Mouse (Mus musculus) heart, embryonic 16.5 days (tissue): ENCODE measurements around the gene Rara. TPM values are rescaled to one million over a fixed set of nuclear protein-coding genes. Genes with fewer than 3 reads are reported as not detected.

Experiments
- ATAC-seq: fragments of 200-750 bp; cut with Nextera tagmentation; replicated peaks from 2 replicates; pipeline ENCODE4 v1.8.0; 2017; ENCODE audit warnings: moderate number of reproducible peaks; ENCODE audit not compliant: insufficient read depth, low FRiP score; ENCODE audit errors: extremely low read depth
- H3K27ac ChIP-seq: fragments of 300-500 bp; sonication (generic); 2 replicates; pipeline ENCODE4 v1.5.1; 2014; ENCODE audit warnings: mild to moderate bottlenecking, low read length, control low read depth, moderate library complexity
- H3K27me3 ChIP-seq: fragments of 300-500 bp; sonication (generic); 2 replicates; pipeline ENCODE4 v1.6.1; 2014; ENCODE audit warnings: low read length, mixed read lengths; ENCODE audit not compliant: control insufficient read depth, insufficient read depth
- H3K36me3 ChIP-seq: fragments of 300-500 bp; sonication (generic); 2 replicates; pipeline ENCODE4 v1.6.1; 2014; ENCODE audit not compliant: control insufficient read depth, insufficient read depth
- H3K4me1 ChIP-seq: fragments of 300-500 bp; sonication (generic); 2 replicates; pipeline ENCODE4 v1.6.1; 2014; ENCODE audit warnings: low read length, mixed read lengths; ENCODE audit not compliant: control insufficient read depth, insufficient read depth
- H3K4me2 ChIP-seq: fragments of 300-500 bp; sonication (generic); 2 replicates; pipeline ENCODE4 v1.6.1; 2014; ENCODE audit warnings: low read depth, mild to moderate bottlenecking, control low read depth, low read length
- H3K4me3 ChIP-seq: fragments of 300-500 bp; sonication (generic); 2 replicates; pipeline ENCODE4 v1.5.1; 2014; ENCODE audit warnings: mild to moderate bottlenecking, control low read depth, low read length
- H3K9ac ChIP-seq: fragments of 300-500 bp; sonication (generic); 2 replicates; pipeline ENCODE4 v1.6.1; 2014; ENCODE audit warnings: low read length, control low read depth
- H3K9me3 ChIP-seq: fragments of 300-500 bp; sonication (generic); replicated peaks from 2 replicates; pipeline ENCODE4 v1.6.1; 2016; ENCODE audit warnings: low read length; ENCODE audit not compliant: control insufficient read depth
- WGBS: fragments of 180-500 bp; shearing (Covaris S2); extraction: QIAGEN DNeasy Blood & Tissue Kit; methylation state at CpG from one replicate; pipeline ENCODE4 v1.1.7; 2014; 5-methylcytosine and 5-hydroxymethylcytosine counted together
- polyA plus RNA-seq: library from polyadenylated mRNA; unstranded; fragments of >200 nt; fragmentation: Nextera tagmentation; extraction: Ambion mirVana; gene quantifications from 2 replicates; pipeline ENCODE4 v1.2.1, GENCODE M21; 2015

The Rara gene
- polyA plus RNA-seq, 1 experiment from 2014 or later: 28.6 TPM

GRCm38 (mm10) chr11:98945605-98945977, 18.0 kb downstream of the Rara start:
- 33% methylated on average over 3 of the region's 3 CpGs for WGBS
- no peak for ATAC-seq
- Histone ChIP-seq H3K9ac (peak overlapping the region; percentile 10), H3K9me3 (no peaks in the 10 kb centered on the region), H3K4me2 (peak overlapping the region; percentile 2; the same call in 1 of the 2 replicates), H3K4me3 (no peak overlapping the region), H3K27ac (peak overlapping the region; percentile 55), H3K27me3 (no peaks in the 10 kb centered on the region), H3K36me3 (no peaks in the 10 kb centered on the region), H3K4me1 (peaks cover 93% of the 10 kb centered on the region)

- ATAC-seq: no peak
- Histone ChIP-seq H3K4me3 (no peak overlapping the region), H3K27ac (peak overlapping the region; percentile 54), H3K9me3 (no peaks in the 10 kb centered on the region), H3K4me1 (peaks cover 91% of the 10 kb centered on the region), H3K4me2 (peak overlapping the region; percentile 8), H3K9ac (no peak overlapping the region), H3K27me3 (no peaks in the 10 kb centered on the region), H3K36me3 (no peaks in the 10 kb centered on the region)
- 44% methylated on average over 18 of the region's 18 CpGs for WGBS
These were observed 20.5 kb downstream of the Rara start for GRCm38 (mm10) chr11:98947969-98948569.

- Histone ChIP-seq H3K4me1 (peaks cover 91% of the 10 kb centered on the region), H3K36me3 (no peaks in the 10 kb centered on the region), H3K9me3 (no peaks in the 10 kb centered on the region), H3K9ac (peak overlapping the region; percentile 1), H3K4me2 (no peak overlapping the region), H3K27ac (peak overlapping the region; percentile 97; the same call in 1 of the 2 replicates), H3K4me3 (no peak overlapping the region), H3K27me3 (no peaks in the 10 kb centered on the region)
- WGBS: 77% methylated on average over 10 of the region's 12 CpGs
- ATAC-seq: no peak
These were observed 21.8 kb downstream of the Rara start for GRCm38 (mm10) chr11:98949242-98949957.

- no peak overlapping the region for H3K4me2 ChIP-seq
- peaks cover 91% of the 10 kb centered on the region for H3K4me1 ChIP-seq
- no peak overlapping the region for H3K4me3 ChIP-seq
- H3K36me3 ChIP-seq: no peaks in the 10 kb centered on the region
- no peaks in the 10 kb centered on the region for H3K27me3 ChIP-seq
- ATAC-seq: no peak
- WGBS: 72% methylated on average over 7 of the region's 7 CpGs
- H3K9ac ChIP-seq: peak overlapping the region; percentile 23
- peak overlapping the region; percentile 97 for H3K27ac ChIP-seq
- no peaks in the 10 kb centered on the region for H3K9me3 ChIP-seq
These were observed 22.4 kb downstream of the Rara start for GRCm38 (mm10) chr11:98949958-98950460.

GRCm38 (mm10) chr11:98950484-98950883, 22.9 kb downstream of the Rara start:
- ATAC-seq: no peak
- no peak overlapping the region for H3K4me2 ChIP-seq
- peak overlapping the region; percentile 97 for H3K27ac ChIP-seq
- H3K4me3 ChIP-seq: no peak overlapping the region
- H3K9ac ChIP-seq: peak overlapping the region; percentile 23; the same call in 1 of the 2 replicates
- H3K4me1 ChIP-seq: peaks cover 91% of the 10 kb centered on the region
- H3K9me3 ChIP-seq: no peaks in the 10 kb centered on the region
- WGBS: 68% methylated on average over 9 of the region's 9 CpGs
- no peaks in the 10 kb centered on the region for H3K36me3 ChIP-seq
- no peaks in the 10 kb centered on the region for H3K27me3 ChIP-seq

- peak overlapping the region; percentile 58 for H3K4me2 ChIP-seq
- H3K27me3 ChIP-seq: no peaks in the 10 kb centered on the region
- 37% methylated on average over 15 of the region's 16 CpGs for WGBS
- peak overlapping the region; percentile 71 for H3K9ac ChIP-seq
- no peaks in the 10 kb centered on the region for H3K9me3 ChIP-seq
- no peaks in the 10 kb centered on the region for H3K36me3 ChIP-seq
- peak; percentile 73 for ATAC-seq
- H3K4me1 ChIP-seq: peaks cover 89% of the 10 kb centered on the region
- peak overlapping the region; percentile 97 for H3K27ac ChIP-seq
- peak overlapping the region; percentile 22; the same call in 1 of the 2 replicates for H3K4me3 ChIP-seq
These were observed 23.6 kb downstream of the Rara start for GRCm38 (mm10) chr11:98951026-98951906.

GRCm38 (mm10) chr11:98952111-98952510, 24.5 kb downstream of the Rara start:
- Histone ChIP-seq H3K36me3 (no peaks in the 10 kb centered on the region), H3K27me3 (no peaks in the 10 kb centered on the region), H3K9ac (no peak overlapping the region), H3K27ac (peak overlapping the region; percentile 97), H3K4me2 (no peak overlapping the region), H3K9me3 (no peaks in the 10 kb centered on the region), H3K4me3 (no peak overlapping the region), H3K4me1 (peaks cover 89% of the 10 kb centered on the region)
- ATAC-seq: no peak
- 100% methylated on average over 1 of the region's 1 CpGs for WGBS

- no peak overlapping the region for H3K9ac ChIP-seq
These were observed 25.1 kb downstream of the Rara start for GRCm38 (mm10) chr11:98952736-98953135.

More at GRCm38 (mm10) chr11:98952736-98953135, 25.1 kb downstream of the Rara start:
- peaks cover 83% of the 10 kb centered on the region for H3K4me1 ChIP-seq
- H3K27me3 ChIP-seq: no peaks in the 10 kb centered on the region
- no peaks in the 10 kb centered on the region for H3K36me3 ChIP-seq
- peak overlapping the region; percentile 97; the same call in 1 of the 2 replicates for H3K27ac ChIP-seq
- no peak overlapping the region for H3K4me3 ChIP-seq
- no peak for ATAC-seq
- 39% methylated on average over 2 of the region's 2 CpGs for WGBS
- no peaks in the 10 kb centered on the region for H3K9me3 ChIP-seq
- no peak overlapping the region for H3K4me2 ChIP-seq
